Mouse (Mus musculus) liver, embryonic 14.5 days (tissue): ENCODE measurements at regions not wholly inside any gene's neighbourhood (a gene's known extent, or its start where the extent isn't known, plus 50 kb on each side); places are given as distances from the start of the nearest gene placed in this dataset.

Source experiments
- CTCF ChIP-seq: IDR thresholded peaks from 2 replicates; pipeline ENCODE4 v1.5.1; 2016; ENCODE audit warnings: antibody characterized with exemption, low read depth, control low read depth
- EP300 ChIP-seq: IDR thresholded peaks from 2 replicates; pipeline ENCODE4 v1.6.1; 2016; ENCODE audit warnings: antibody characterized with exemption, low read depth

DNA sequence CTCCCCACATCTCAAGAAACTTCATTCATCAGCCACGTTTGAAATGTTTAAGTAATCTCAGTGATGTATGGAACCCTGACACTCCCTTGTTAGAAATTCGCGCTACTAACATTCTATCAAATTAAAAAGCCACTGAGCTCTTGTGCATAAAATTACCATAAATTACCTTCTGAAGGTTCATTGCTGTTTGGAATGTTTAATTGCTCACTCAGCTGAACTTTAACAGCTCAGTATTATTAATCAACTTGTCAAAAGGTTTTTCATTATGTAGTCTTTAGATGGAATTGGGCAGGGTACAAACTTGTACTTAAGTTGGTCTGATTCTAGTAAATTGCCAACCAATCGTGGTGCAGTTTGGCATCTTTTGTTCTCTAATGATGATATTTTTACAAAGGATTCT lies 108.5 kb upstream of the Dph6 start:
- TF ChIP-seq CTCF, result no peak
- no peak for TF ChIP-seq EP300
